Mouse (Mus musculus) layer of hippocampus, postnatal 36 days (tissue): ENCODE results near the gene Stk10. TPM values are rescaled to one million over a fixed set of nuclear protein-coding genes. Genes with fewer than 3 reads are reported as not detected.
"Not testable (repeated sequence)": the region's sequence is repeated elsewhere in the genome, so short reads cannot be mapped to it uniquely, and the experiment has no call there.

Source experiments
- DNase-seq, 2 experiments: peaks; one replicate each; pipeline ENCODE4 v3.0.0; 2022
- total RNA-seq, 2 experiments: library from RNA; stranded (reverse); gene quantifications; 2 replicates each; pipeline ENCODE4 v1.2.3; 2021

The Stk10 gene
- total RNA-seq, result 1 to 10 TPM; 8.3 to 8.7 TPM

DNA sequence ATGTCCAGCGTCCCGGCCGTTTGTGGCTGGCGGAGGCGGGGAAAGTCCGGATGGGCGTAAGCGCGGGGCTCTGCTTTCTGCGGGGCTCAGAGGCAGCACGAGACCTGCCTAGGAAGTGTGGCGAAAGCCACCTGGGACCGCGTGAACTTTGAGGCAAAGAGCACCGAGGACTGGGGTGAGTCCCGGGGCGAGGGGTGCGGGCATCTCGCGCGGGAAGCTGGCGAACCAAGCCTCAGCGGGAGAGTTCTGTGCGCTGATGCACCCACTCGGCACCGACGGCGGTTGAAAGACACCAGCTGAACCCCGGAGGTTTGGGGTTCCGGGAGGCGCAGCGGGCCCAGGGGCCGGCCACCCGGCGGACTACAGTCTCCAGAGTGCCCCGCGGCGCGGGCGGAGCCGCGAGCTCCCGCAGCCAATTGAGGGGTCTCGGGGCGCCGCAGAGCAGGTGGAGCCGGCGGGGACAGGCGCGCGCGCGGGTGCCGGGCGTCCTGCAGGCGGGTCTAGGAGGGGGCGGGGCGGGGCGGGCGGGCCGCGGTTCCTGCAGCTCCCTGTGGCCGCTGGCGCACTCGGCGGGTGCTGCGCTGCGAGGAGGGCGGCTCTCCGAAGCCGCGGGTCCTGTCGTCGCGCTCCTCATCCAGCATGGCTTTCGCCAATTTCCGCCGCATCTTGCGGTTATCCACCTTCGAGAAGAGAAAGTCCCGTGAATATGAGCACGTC is at the start of gene Stk10:
Stk10 (plus strand) TSS at position 541 of the 717 bp plus-strand sequence.
- peak; percentile 89 to 91 for DNase-seq

DNA sequence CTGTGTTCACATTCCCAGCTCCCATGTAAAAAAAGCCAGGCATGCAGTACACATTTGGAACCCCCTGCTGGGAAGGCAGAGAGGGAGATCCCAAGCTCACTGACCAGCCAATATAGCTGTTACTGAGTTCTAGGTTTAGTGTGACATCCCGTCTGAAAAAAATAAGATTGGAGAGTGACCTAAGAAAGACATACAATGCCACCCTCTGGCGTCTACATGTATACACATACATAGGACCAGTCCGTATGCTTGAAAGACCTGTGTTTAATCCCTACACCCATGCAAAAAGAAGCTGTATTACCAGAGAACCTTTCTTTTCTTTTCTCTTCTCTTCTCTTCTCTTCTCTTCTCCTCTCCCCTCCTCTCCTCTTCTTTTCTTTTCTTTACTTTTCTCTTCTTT is 47.8 kb upstream of the Stk10 start:
- no peak for DNase-seq

DNA sequence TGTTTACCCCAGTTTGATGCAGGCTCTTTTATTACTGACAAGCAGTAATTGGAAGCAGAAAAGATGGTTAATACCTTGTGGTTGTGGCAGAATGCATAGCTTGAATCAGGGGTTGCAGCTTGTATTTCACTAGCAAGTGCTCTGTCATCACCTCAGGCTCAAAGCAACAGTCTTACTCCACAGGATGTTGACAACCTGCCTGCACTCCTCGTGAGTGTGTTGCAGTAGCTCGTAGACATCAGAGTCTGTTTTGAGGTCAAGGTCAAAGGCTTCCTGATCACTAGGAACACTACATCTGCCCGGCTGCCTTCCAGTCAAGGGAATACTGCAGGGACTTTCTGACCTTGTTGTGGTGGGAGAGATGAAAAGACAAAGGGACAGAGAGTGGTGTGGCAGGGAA is 46.5 kb upstream of the Stk10 start:
- no peak for DNase-seq

DNA sequence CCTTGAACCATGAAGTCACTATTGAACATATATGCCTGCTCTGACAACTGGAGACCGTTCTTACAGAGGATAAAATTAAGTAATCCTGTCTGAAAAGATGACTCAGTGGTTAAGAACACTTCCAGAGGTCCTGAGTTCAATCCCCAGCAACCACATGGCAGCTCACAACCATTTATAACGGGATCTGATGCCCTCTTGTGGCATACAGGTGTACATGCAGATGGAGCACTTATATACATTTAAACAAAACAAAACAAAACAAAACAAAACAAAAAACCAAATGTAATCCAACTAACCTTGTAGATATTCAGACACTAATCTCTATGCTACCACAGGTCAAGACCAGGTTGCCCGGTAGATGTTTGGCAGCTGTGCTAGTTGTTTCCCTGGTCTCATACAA is 45.6 kb upstream of the Stk10 start:
- DNase-seq, result no peak

DNA sequence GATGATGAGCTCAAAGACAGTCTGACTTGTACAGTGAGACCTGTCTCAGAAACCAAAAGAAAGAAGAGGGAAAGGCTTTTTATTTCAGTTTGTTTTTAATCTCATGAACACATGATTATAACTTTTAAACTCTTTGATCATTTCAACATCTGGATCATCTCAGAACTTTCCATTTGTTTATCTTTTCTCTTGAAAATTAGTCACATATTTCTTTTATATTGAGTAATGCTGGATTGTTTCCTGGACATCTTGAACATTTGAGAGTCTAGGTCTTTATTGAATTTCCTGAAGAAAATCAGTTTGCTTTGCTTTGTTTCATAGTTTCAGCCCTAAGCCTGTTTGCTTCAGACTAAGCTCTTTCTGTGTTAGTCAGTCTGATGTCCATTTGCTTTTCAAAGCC is 44.8 kb upstream of the Stk10 start:
- DNase-seq, result no peak

DNA sequence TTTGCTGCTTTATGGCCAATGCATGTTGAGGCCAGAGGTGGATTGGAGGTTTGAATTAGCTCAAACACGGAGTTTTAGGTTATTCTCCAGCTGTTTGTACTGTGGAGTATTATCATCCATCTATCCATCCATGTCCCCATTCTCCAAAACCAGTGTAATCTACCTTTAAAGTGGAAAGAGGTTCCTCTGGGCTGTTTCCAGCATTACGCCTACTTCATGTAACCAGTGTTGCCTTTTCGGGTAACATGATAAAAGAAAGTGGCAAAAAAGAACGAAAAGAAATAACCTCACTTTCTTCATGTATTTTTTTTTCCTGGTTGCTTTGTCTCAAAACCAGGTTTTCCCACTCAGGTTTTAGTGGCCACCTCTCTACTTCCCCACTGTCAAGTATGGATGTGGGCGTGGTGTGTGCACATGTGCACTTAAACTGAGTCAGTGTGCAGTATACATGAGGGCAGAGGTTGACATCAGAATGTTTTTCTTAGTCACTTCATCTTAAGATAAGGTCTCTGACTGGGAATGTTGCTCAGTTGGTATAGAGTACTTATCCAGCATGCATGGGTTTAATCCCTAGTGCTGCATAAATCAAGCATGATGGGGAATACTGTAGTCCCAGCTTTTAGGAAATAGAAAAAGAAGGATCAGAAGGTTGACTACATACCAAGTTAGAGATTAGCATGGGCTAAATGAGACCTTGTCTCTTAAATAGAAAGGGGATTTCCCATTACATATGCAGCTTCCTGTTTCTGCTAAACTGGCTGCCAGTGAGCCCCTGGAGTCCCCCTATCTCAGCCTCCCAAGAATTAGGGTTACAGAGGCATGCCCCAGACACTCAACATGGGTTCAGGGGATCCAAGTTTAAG is 44.1 kb upstream of the Stk10 start:
- DNase-seq, result no peak

DNA sequence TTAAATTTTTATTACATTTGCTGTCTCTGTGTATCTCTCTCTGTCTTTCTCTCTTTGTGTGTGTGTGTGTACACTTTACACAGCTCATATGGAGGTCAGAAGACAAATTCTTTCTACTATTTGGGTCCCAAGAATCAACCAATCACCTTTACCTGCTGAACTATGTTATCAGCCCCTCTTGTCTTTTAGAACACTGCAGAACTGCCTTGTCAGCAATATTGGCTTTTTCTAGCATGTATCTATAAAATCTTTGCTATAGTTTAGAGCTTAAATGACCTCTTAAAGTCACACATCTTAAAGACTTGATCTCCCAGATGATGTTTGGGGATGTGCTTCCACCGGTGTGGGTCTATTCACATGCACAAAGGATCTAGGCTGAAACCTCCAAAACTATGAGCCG is 42.0 kb upstream of the Stk10 start:
- DNase-seq, result no peak

DNA sequence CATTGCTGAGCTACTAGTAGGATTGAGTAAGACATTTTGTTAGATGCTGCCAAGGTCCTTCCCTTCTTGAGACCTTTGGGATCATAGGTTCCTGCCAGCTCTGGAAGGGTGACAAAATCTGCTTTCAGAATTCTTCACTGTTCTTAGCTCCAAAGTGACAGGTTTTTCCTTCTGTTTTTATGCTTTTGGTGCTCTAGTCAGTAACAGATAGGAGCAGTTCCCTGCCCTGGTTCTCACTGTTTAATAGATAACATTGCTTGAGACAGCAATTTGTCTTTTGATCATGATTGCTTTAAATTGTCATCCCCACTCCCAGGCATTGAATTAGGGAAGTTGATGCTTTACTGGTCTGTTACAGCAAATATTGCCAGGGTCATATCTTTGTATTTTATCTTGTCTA is 39.8 kb upstream of the Stk10 start:
- DNase-seq, result no peak

DNA sequence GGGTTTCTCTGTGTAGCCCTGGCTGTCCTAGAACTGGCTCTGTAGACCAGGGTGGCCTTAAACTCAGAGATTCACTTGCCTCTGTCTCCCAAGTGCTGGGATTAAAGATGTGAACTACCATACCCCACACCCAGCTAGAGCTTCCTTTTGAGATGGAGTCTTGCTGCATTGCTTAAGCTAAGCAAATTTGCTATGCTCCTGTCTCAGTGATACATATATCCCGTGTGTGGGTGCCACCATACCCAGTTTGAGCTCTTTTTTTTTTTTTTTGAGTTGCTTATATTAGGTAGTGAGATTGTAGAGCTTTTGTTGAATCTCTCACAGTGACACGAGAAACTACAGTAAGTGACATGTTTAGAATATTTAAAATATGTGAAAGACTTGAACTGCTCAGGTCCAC is 37.8 kb upstream of the Stk10 start:
- DNase-seq, result no peak

DNA sequence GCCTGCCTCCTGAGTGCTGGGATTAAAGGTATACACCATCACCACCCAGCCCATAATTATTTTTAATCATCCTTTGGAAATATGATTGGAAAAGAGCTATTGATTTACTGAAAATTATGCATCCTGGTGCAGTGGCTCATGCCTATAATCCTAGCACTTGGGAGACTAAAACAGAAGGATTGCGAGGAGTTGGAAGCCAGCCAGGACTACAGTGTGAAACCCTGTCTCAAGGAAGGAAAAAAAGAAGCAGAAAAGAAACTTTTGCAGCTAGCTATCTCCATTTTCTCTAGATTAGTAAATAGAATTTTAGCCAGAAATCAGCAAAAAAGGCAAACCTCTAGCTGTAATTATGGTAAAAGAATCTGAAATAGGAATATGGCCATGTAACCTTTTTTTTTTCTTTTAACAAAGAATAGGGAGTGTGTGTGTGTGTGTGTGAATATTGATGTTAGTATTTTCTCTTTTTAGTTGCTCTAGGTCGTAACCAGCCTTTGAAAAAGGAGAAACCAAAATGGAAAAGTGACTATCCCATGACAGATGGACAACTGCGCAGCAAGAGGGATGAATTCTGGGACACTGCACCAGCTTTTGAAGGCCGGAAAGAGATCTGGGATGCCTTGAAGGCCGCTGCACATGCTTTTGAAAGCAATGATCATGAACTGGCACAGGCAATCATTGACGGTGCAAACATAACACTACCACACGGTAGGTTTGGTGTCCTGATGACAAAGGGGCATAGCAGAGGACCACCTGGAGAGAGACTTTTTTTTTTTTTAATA is 34.2 kb upstream of the Stk10 start:
- peak in 1 of 2 experiments; percentile 16 for DNase-seq

DNA sequence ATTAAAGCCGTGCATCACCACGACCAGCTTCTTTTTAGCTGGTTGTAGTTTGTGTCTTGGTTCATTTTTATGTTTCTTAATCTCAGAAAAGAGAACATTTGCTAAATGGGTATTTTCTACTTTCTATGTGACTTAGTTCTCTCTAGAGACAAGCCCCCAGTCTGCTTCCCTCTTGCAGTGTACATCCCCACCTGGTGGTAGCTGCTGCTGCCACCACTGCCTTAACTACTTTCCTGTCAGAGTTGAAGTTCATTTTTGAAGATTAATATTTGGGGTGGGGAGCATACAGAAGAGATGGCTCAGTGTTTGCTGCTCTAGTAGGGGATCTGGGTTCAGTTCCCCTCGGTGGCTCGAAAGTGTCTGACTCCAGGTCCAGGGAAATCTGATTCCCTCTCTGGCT is 33.2 kb upstream of the Stk10 start:
- DNase-seq, result no peak

DNA sequence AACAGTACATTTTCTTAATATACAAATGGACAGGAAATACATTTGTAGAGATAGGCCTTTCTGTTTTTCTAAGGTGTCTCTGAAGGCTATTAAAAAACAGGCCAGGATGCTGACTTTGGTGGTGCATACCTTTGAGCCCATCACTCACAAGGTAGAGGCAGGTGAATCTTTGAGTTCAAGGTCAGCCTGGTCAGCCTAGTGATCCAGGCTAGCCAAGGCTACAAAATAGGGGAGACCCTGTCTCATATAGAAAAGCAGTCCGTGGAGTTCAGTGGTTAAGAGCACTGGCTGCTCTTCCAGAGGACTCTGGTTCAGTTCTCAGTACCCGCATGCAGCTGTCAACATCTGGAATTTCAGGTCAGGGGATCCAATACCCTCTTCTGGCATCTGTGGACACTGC is 29.4 kb upstream of the Stk10 start:
- DNase-seq, result no peak

DNA sequence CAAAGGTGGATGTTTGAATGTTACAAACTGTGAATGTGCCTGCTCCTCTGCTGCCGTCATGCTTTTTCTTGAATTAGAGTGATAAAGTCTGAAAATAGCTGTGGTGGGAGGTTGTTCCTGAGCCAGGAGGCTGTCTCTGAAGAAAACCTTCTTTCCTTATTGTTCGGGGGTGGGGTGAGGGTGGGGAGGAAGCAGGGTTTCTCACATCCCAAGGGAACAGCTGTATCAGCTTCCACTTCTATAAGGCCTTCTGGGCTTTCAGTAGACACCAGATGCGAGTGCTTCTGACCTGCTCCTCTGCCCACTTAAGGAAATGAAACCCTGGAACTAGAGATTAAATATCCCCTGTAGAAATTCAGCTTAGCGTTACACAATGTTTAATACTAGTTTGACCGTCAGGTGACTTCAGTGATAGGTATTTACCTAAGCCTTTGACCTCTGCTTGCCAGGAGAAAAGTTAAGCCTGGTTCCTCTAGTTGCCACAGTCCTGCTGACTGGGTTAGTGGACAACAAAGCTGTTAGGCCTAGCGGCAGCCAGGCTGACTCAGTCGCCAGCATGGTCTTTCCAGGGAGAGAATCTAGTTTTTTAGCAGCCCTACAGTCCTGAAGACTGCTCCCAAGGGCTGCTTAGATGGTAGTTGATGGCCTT is 27.9 kb upstream of the Stk10 start:
- DNase-seq, result no peak

DNA sequence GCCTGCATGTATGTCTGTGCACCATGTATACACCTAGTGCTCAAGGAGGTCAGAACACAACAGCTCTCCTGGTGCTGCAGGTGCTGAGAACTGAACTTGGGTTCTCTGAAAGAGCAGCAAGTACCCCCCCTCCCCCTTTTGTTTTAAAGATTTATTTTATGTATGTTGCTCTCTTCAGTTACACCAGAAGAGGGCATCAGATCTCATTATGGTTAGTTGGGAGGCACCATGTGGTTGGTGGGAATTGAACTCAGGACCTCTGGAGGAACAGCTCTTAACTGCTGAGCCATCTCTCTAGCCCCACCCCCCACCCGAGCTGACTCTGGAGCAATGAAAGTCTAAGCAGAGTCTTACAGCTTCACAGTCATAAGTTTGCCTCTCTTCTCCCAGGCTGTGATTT is 22.2 kb upstream of the Stk10 start:
- DNase-seq, result no peak

DNA sequence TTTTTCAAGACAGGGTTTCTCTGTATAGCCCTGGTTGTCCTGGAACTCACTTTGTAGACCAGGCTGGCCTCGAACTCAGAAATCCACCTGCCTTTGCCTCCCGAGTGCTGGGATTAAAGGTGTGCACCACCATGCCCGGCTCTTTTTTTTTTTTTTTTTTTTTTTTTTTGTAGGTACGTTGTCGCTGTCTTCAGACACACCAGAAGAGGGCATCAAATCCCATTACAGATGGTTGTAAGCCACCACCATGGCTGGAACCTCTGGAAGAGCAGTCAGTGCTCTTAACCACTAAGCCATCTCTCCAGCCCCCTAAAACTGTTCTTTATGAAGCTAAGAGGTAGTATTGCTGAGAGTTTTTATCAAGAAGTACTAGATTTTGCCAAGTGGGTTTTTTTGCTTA is 18.3 kb upstream of the Stk10 start:
- not testable (repeated sequence) for DNase-seq

DNA sequence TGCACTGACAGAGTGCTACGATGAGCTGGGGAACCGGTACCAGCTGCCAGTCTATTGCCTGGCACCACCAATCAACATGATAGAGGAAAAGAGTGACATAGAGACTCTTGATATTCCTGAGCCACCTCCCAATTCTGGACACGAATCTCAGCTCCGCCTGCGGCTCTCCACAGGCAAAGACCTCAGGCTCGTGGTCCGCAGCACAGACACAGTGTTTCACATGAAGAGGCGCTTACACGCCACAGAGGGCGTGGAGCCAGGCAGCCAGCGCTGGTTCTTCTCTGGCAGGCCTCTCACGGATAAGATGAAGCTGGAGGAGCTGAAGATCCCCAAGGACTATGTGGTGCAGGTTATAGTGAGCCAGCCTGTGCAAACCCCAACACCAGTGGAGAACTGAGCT is 17.0 kb upstream of the Stk10 start:
- DNase-seq, result no peak

DNA sequence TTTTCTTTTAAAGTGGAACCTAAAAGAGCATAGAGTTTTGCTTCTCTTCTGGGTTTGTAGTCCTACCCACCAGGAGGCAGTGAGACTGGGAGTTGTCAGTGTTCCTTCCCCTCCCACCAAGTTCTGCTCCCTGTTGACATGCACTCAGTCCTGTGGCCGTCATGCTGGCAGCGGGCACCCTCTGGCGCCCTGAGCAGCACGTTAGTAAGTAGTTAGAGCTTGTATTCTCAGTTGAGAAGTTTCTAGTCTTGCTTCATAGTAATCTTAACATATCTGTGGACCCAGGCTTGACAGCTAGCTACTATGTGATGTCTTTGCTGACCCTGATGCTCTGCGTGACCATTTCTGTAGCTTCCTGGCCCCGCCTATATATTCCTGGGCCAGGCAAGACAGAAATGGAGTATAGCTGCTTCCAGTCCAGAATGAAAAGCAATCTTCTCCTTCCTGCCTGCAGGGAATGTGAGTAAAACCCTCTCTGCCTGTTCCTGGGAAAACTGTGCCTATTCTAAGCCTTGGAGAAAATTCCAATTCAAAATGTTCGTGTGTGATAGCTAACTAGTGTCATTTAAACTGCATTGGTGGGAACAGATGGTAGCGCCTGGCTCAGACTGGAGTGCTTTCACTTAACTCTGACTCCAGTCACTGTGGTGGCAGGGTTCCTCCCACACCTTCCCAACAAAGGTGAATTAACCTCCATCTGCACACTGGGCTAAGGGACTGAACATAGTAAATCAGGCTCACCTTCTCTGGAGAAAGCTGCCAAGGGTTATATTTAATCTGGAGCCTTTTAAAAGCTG is 16.0 kb upstream of the Stk10 start:
- DNase-seq, result peak; percentile 38 to 54

DNA sequence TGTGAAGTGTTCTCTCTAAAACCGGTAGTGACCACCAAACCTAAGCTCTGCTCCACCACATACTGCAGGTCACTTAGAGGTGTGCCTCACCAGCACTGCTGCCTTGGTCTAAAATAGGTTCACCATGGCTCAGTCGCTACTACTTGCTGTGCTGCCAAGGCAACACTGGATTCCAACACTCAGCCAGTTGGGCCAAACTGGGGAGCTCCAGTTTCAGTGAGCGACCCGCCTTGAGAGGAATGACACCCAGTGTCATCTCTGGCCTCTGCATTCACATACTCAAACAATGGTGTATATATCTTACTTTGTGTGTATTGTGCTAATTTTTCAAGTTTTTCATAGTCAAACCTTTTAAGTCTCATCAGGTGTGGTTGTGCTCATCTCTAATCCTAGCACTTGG is 14.3 kb upstream of the Stk10 start:
- DNase-seq, result no peak

DNA sequence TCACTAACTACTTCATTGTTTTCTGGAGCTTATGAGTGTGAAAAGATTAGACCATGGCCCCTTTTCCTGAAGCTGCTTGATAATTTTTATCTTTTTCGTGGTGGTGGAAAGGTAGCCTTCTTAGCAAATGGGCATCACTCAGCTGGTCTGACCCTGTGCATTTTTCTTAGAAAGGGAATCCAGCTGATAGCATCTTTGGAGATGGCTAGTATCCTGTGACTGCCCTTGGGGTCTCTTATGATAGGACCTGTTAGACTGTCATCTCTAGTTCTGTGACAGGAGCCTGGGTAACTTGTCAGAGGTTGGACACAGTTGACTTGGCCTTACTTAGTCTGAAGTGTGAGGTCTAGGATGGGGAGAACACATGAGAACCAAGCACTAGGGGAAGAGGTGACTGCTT is 13.8 kb upstream of the Stk10 start:
- no peak for DNase-seq

DNA sequence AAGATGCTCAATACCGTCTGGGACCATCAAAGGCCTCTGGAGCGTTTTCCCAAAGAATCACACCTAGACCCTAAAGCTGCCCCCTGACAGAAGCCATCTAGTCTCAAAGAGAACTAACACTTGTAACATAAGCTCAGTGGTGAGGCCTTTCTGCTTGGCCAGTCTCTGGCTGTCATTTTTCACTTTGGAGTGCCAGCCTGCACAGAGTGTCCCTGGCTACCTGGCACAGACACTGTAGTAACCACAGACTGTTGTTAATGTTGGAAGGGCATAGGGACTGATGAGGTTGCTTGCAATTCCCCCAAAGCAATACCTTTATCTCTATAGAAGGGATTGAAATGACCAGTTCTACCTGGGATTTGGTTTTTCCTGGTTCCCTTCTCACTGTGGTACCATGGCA is 11.9 kb upstream of the Stk10 start:
- DNase-seq, result no peak

DNA sequence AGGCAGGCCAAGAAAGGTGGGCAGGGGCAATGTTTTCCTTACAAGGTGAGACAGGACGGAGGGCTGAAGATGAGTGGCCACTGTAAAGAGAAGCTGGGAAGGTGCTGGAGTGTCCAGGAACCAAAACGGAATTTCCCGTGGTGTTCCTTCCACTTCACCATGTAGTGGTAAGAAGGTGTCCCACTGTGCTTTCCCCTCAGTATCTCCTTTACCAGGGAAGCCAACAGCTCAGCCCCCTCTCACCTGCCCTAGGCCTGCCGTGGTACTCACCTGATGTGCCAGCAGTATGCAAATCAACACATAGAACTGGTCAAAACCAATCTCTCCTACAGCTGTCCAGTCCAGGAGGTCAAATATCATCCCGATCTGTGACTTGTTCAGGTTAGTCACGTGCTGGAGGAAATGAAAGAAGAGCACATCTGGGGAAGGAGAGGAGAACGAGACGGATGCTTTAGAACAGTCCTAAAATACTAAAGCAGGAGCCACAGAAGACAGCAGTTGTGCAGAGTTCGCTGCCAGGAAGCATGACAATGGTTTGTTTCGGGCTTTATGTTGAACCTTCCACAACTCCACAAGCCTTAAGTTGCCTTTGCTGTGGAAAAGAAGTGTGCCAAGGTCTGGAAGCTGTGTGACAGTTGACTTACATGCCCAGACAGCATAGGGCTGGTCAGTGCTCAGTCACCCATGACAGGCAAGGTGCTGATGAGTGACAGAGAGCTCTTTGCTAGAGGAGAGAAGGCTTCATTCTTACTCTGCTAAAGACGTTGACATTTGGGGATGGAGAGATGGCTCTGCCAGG is 8.8 kb upstream of the Stk10 start:
- no peak for DNase-seq
